Mouse (Mus musculus) cerebral cortex, adult 2 months (tissue): ENCODE results near the gene Spindoc.

ENCODE experiments used
- WGBS: fragments of 180-500 bp; shearing (Covaris S2); methylation state at CpG from one replicate; pipeline ENCODE4 v1.1.7; 2018; 5-methylcytosine and 5-hydroxymethylcytosine counted together

Spindoc gene

DNA sequence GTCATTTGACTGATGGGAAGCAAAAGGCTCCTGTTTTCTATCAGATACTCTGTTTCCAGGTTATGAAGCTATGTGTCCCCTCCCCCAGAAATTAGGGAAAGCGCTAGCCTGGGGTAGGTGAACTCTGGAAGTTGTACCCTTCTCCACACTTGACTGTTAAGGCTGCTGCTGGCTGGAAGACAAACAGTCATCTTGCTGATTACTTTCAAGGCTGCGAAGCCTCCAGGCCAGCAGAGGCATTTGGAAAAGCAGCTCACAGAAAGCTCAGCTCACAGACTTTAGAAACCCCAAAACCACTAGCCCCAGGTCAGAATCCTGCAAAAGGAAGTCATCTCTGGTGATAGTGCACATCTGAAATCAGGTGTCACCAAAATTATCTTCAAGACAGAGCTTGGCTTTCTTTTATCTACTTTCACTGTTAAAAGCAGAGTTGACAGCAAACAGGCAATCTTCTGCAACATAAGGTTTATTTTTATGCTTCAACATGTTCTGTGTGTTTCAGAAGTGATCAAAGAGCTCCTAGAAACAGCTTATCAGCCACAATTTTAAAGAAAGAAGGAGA, 44.9 kb downstream of the Spindoc start:
- 57% methylated on average over 2 of the region's 2 CpGs for WGBS

GRCm38 (mm10) chr19:7335656-7336055, 47.1 kb downstream of the Spindoc start:
- 38% methylated on average over 4 of the region's 4 CpGs for WGBS

DNA sequence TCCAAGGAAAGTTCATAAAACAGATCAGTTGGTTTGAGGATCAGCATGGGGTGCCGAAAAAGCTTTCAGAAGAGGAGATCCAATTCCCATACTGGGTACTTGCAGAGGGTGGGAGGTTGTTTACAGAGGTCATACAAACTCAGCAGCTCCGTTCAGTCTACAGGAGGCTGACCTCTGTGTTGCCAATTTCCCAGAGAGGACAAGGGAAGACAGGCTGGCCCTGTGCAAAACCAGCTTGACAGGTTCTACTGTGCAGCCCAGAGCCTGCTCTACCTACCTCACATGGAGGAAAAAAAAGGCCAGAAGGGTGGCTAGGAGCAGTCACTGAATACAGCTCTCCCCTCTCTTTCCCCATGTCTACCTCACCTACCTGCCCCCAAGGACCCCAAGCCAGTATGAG, 48.7 kb downstream of the Spindoc start:
- 71% methylated on average over 2 of the region's 2 CpGs for WGBS

DNA sequence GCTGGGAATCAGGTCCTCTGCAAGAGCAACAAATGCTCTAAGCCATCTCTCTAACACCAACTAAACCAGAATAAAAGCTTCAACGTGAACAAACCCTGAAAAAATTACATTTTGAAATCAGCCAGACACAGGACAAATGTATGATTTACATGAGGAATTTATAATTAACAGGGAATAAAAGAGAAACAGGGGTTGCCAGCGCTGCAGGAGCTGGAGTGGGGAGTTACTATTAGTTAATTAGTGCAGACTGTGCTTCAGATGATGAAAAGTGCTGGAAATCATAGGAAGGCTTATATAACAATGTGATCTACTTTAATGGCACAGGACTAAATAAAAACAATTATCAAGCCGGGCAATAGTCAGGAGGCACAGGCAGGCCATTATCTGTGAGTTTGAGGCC, 61.4 kb downstream of the Spindoc start:
- 58% methylated on average over 3 of the region's 3 CpGs for WGBS

GRCm38 (mm10) chr19:7320181-7320580, 62.6 kb downstream of the Spindoc start:
- 51% methylated on average over 2 of the region's 2 CpGs for whole genome bisulfite sequencing

DNA sequence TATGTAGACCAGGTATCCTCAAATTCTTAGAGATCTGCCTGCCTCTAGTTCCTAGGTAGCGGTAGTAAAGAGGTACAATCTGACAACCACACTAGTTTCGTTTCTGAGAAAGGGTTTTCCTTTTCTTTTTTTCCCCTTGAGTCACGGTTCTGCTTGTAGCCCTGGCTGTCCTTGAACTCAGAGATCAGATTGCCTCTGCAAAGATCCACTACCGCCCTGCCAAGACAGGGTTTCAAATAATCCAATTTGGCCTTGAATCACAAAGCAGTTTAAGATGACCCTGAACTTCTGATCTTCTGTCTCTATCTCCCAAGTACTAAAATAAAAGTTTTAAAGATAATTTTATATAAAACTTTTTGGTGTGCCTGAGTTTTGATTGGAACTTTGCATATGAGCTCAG, 65.1 kb downstream of the Spindoc start:
- 88% methylated on average over 4 of the region's 4 CpGs for WGBS

DNA sequence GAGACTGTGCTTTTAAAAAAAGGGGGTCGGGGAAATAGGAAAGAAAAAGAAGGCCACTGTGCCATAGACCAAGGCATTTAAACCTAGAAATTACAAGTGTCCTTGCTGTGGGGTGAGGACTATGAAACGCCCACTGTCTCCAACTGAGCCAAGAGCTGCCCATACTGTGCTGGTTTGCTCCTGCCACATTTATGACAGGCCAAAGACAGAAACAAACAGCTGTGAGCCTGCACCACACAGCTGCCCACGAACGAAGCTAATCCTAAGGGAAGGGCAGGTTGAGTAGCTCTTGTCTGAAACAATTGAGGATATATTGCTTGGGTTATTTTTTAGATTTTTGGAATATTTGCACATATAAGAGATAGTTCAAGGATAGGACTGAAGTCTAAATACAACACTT, 66.0 kb downstream of the Spindoc start:
- WGBS = 45% methylated on average over 4 of the region's 4 CpGs

GRCm38 (mm10) chr19:7315587-7315984, 67.2 kb downstream of the Spindoc start:
- 72% methylated on average over 4 of the region's 4 CpGs for WGBS

GRCm38 (mm10) chr19:7314976-7315586, 67.7 kb downstream of the Spindoc start:
- 35% methylated on average over 8 of the region's 8 CpGs for WGBS

DNA sequence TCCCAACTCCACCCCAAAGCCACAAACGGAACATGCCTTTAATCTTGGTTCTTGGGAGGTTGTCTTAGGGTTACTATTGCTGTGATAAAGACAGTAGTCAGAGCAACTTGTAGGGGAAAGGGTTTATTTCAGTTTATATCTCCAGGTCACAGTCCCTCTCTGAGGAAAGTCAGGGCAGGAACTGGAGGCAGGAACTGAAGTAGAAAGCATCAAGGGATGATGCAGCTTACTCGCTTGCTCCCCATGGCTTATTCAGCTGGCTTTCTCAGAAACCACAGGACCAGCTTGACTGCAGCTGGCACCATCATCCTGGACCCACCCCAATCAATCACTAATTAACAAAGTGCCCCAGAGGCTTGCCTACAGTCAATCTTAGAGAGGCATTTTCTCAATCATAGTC, 69.1 kb downstream of the Spindoc start:
- WGBS = 88% methylated on average over 2 of the region's 2 CpGs

GRCm38 (mm10) chr19:7311306-7311705, 71.5 kb downstream of the Spindoc start:
- 25% methylated on average over 10 of the region's 10 CpGs for WGBS

- 36% methylated on average over 5 of the region's 5 CpGs for WGBS
These were observed 72.1 kb downstream of the Spindoc start for GRCm38 (mm10) chr19:7310704-7311103.

GRCm38 (mm10) chr19:7309738-7310330, 73.0 kb downstream of the Spindoc start:
- WGBS = 52% methylated on average over 2 of the region's 2 CpGs

- 49% methylated on average over 8 of the region's 8 CpGs for WGBS
These were observed 74.6 kb downstream of the Spindoc start for GRCm38 (mm10) chr19:7307995-7308770.

DNA sequence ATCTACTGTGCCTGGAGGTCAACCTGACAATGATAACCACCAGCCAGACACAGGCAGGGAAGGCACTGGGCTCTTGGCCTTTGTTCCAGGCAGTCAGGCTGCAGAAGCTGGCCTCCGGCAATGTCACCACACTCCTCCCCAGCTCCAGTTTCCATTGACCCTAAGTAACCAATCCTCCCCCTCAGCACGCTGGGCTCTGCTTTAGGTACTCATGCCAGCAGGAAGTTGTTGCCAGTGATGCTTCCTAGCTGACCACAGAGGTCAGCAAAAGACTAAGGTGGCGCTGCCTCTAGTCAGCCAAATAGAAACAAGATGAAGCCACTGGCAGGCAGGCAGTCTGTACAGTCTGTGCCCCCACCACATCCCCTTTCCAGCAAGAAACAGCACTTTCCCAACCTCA, 75.8 kb downstream of the Spindoc start:
- WGBS = 57% methylated on average over 3 of the region's 3 CpGs

DNA sequence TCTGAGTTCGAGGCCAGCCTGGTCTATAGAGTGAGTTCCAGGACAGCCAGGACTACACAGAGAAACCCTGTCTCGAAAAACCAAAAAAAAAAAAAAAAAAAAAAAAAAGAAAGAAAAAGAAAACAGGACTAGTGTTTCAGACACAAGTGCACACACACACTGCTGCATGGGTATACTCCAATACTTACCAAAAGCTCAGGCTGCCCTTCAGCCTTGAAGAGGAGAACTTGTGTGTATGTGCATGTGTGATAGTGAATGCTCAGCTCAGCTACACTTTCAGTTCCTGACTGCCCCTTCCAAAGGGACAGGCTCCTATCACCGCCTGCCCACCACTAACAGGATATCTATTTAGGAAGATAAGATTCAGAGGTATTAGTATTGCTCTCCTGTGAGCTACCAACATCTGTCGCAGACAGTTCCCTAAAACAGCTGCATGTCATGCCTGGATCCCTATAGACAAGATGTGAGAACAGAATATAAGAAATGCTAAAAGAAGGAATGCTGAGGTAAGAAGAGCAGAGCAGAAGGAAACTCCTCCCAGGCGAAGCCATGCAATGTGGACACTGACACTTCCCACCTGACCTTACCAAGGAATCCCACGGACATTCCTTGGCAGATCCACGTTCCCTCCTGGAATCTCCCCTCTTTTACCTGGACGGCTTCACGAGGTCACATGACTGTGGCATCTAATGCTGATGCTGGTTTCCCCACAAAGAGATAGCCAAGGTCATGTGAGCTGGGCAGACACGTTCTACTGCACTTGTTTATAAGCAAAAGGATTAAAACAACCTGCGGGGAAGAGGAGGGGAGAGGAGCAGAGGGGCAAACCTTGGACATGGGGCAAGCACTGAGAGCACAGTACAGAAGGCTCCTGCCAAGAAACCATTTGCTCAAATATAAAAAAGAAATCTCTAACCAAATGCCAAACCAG, 77.1 kb downstream of the Spindoc start:
- 71% methylated on average over 10 of the region's 11 CpGs for WGBS

- WGBS = 45% methylated on average over 2 of the region's 2 CpGs
These were observed 78.0 kb downstream of the Spindoc start for GRCm38 (mm10) chr19:7304801-7305200.
